Mouse (Mus musculus) ES-Bruce4 (cell line): ENCODE results near the gene Rrbp1. TPM values are rescaled to one million over a fixed set of nuclear protein-coding genes. Genes with fewer than 3 reads are reported as not detected.

Experiments used
- H3K27ac ChIP-seq: 2 replicates; pipeline ENCODE4 v1.5.1; 2012; ENCODE audit warnings: low read length, inconsistent platforms; ENCODE audit not compliant: insufficient read depth
- H3K27me3 ChIP-seq: 2 replicates; pipeline ENCODE4 v1.6.1; 2012; ENCODE audit warnings: mild to moderate bottlenecking, low read length, inconsistent platforms; ENCODE audit not compliant: control insufficient read depth, poor library complexity, insufficient read depth, severe bottlenecking
- H3K36me3 ChIP-seq: 2 replicates; pipeline ENCODE4 v1.6.1; 2012; ENCODE audit warnings: inconsistent platforms, mild to moderate bottlenecking, low read length, moderate library complexity; ENCODE audit not compliant: control insufficient read depth, poor library complexity, insufficient read depth, severe bottlenecking
- H3K4me1 ChIP-seq: one replicate; pipeline ENCODE4 v1.8.1; 2011; ENCODE audit warnings: low read length; ENCODE audit not compliant: control insufficient read depth, insufficient read depth
- H3K4me3 ChIP-seq: 2 replicates; pipeline ENCODE4 v1.5.1; 2011; ENCODE audit warnings: low read depth, mild to moderate bottlenecking, low read length
- H3K9ac ChIP-seq: 2 replicates; pipeline ENCODE4 v1.6.1; 2012; ENCODE audit warnings: low read depth, mild to moderate bottlenecking, inconsistent platforms; ENCODE audit not compliant: poor library complexity, severe bottlenecking
- H3K9me3 ChIP-seq: replicated peaks from 2 replicates; pipeline ENCODE4 v1.6.1; 2012; ENCODE audit warnings: mild to moderate bottlenecking, low read length, inconsistent platforms; ENCODE audit not compliant: control insufficient read depth, poor library complexity, insufficient read depth, severe bottlenecking
- CTCF ChIP-seq: IDR thresholded peaks from one replicate; pipeline ENCODE4 v1.8.1; 2011; ENCODE audit warnings: low read depth, low read length
- EP300 ChIP-seq: IDR thresholded peaks from 2 replicates; pipeline ENCODE4 v1.6.1; 2011; ENCODE audit warnings: low read depth, low read length; ENCODE audit not compliant: insufficient read depth
- POLR2A ChIP-seq: IDR thresholded peaks from one replicate; pipeline ENCODE4 v1.8.1; 2011; ENCODE audit warnings: low read length; ENCODE audit not compliant: insufficient read depth
- polyA plus RNA-seq: library from polyadenylated mRNA; stranded (reverse); fragments of >200 nt; gene quantifications from 2 replicates; pipeline ENCODE4 v1.2.4, GENCODE M21; 2011; ENCODE audit warnings: low read depth; ENCODE audit not compliant: missing spikeins, insufficient read depth, insufficient read length

The Rrbp1 gene
- polyA plus RNA-seq, 1 experiment = 446 TPM

- no peak overlapping the region for H3K9ac ChIP-seq
- H3K4me3 ChIP-seq = no peak overlapping the region
- peaks cover 44% of the 10 kb centered on the region for H3K36me3 ChIP-seq
- H3K27me3 ChIP-seq = no peaks in the 10 kb centered on the region
- H3K4me1 ChIP-seq = peaks cover 5% of the 10 kb centered on the region
- H3K9me3 ChIP-seq = no peaks in the 10 kb centered on the region
- no peak for TF ChIP-seq POLR2A
- TF ChIP-seq CTCF = no peak
- no peak for TF ChIP-seq EP300
- peak overlapping the region; percentile 76; the same call in 1 of the 2 replicates for H3K27ac ChIP-seq
Measured at GRCm38 (mm10) chr2:143983482-143983881, 27.6 kb downstream of the Rrbp1 start.

GRCm38 (mm10) chr2:143982901-143983300 lies 28.2 kb downstream of the Rrbp1 start:
- H3K36me3 ChIP-seq = peaks cover 40% of the 10 kb centered on the region
- peak overlapping the region; percentile 76 for H3K27ac ChIP-seq
- no peaks in the 10 kb centered on the region for H3K27me3 ChIP-seq
- no peak overlapping the region for H3K4me3 ChIP-seq
- TF ChIP-seq CTCF (no peak), EP300 (peak; percentile 53; the same call in 1 of the 2 replicates), POLR2A (no peak)
- H3K4me1 ChIP-seq = peaks cover 5% of the 10 kb centered on the region
- no peak overlapping the region for H3K9ac ChIP-seq
- no peaks in the 10 kb centered on the region for H3K9me3 ChIP-seq

DNA sequence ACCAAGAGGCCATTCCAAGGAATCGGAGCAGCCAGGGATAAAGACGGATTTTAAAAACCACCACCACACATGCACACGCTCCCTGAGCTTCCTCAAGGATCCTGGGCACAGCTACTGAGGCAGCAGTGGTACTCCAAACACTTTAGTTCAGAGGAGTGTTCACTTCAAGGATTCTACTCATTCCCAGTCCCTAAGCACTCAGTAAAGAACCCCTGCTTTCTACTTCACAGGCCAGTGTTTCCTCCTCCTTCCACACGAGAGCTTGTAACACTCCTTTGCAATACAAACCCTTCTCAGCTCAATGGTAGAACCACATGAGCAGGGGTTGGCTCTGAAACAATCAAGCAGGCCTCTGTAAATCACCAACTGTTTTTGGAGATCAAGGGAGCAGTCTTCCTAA lies 28.9 kb downstream of the Rrbp1 start:
- H3K9ac ChIP-seq = no peak overlapping the region
- no peak for TF ChIP-seq CTCF
- TF ChIP-seq EP300 = no peak
- no peak for TF ChIP-seq POLR2A
- no peaks in the 10 kb centered on the region for H3K27me3 ChIP-seq
- H3K36me3 ChIP-seq = peaks cover 34% of the 10 kb centered on the region
- peaks cover 5% of the 10 kb centered on the region for H3K4me1 ChIP-seq
- no peaks in the 10 kb centered on the region for H3K9me3 ChIP-seq
- H3K4me3 ChIP-seq = no peak overlapping the region
- H3K27ac ChIP-seq = peak overlapping the region; percentile 55; the same call in 1 of the 2 replicates

DNA sequence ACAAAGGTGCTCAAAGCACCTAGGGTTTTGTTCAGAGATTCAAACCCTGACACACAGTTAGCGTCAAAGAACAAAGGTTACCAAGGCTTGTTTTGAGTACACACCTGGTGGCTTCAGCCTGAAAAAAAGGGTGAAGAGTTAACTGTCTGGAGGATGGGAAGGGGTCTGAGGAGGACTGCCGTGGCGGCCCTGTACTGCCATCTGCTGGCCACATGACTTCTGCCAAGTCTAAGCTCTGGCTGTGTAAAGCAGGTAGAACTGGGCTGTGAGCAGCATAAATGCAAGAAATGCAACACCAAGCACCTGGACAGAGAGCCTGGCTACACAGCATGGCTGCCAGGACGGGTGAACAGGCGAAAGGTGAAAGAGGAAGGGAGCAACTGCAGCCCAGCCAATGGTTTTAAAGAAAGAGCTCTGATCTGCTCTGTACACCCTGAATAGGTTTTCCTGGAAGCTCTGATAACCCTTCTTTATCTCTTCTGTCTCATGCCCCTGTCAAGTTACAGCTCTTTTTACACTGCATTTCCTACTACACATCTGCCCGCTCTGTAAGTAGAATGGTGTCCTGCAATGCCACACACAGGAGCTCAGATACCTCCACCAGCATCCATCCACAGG lies 30.2 kb downstream of the Rrbp1 start:
- TF ChIP-seq EP300 (no peak), CTCF (peak; percentile 94)
- Histone ChIP-seq H3K36me3 (peaks cover 26% of the 10 kb centered on the region), H3K4me1 (peaks cover 5% of the 10 kb centered on the region), H3K27ac (no peak overlapping the region), H3K9me3 (no peaks in the 10 kb centered on the region), H3K27me3 (no peaks in the 10 kb centered on the region), H3K9ac (no peak overlapping the region), H3K4me3 (no peak overlapping the region)

GRCm38 (mm10) chr2:143978444-143979147 lies 32.5 kb downstream of the Rrbp1 start:
- H3K36me3 ChIP-seq = peaks cover 18% of the 10 kb centered on the region
- no peak overlapping the region for H3K4me3 ChIP-seq
- TF ChIP-seq CTCF = peak; percentile 21
- TF ChIP-seq EP300 = no peak
- TF ChIP-seq POLR2A = no peak
- H3K27me3 ChIP-seq = no peaks in the 10 kb centered on the region
- H3K27ac ChIP-seq = no peak overlapping the region
- no peak overlapping the region for H3K9ac ChIP-seq
- H3K9me3 ChIP-seq = no peaks in the 10 kb centered on the region
- H3K4me1 ChIP-seq = peaks cover 4% of the 10 kb centered on the region

DNA sequence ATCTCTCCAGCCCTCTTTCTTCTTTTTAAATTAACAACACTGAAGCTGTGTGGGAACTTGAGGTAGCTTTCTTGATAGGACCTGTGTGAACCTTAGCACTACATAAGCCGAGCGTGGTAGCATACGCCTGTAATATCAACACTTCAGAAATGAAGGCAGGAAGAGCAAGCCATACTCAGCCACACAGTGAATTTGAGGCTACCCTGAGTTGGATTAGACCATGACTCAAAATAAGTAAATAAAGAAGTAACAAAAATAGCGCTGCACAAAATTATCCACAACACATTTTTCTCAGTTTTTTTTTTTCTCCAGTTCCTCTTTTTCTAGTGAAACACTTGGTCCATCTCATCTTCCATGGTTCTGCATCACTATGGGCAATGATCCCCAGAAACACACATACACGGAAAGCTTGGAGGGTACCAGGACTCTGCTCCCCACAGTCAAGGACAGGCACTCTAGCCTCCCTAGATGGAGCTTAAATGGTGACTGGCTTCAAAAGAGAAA lies 35.9 kb downstream of the Rrbp1 start:
- H3K9me3 ChIP-seq = no peaks in the 10 kb centered on the region
- H3K4me1 ChIP-seq = no peaks in the 10 kb centered on the region
- no peaks in the 10 kb centered on the region for H3K27me3 ChIP-seq
- TF ChIP-seq EP300 = no peak
- no peak for TF ChIP-seq CTCF
- TF ChIP-seq POLR2A = no peak
- H3K9ac ChIP-seq = no peak overlapping the region
- peaks cover 42% of the 10 kb centered on the region for H3K36me3 ChIP-seq
- H3K27ac ChIP-seq = no peak overlapping the region
- no peak overlapping the region for H3K4me3 ChIP-seq
